Mouse (Mus musculus): Measurements from ENCODE around the gene Zbtb32. TPM values are rescaled to one million over a fixed set of nuclear protein-coding genes. Genes with fewer than 3 reads are reported as not detected.

The Zbtb32 gene
- total RNA-seq (2012; rRNA removed): 183 TPM in 2 replicates
- 156 and 173 TPM in 2 replicates for total RNA-seq (2014; rRNA removed)
- polyA plus RNA-seq (2012; ENCODE audit: insufficient read length, low read depth): 171 and 178 TPM in 2 replicates

DNA sequence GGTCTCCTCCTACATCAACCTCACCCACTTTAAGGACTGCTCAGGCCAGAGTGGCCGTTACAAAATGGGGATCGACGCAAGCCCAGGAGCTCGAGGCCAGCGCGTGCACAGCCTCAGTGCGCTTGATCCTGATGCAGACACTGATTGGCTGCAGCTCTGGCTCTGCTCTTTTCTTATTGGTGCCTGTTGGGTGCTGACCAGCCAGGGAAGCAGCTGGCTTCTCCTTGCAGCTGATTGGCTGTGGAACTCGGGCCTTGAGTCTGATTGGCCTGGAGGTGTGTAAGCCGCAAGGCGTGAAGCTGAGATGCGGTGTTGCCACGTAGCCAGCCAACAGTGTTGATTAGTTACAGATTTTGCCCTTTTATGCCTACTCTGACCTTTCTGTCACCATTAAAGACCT is at the start of gene Zbtb32:
Zbtb32 (minus strand) TSS at position 124 of the 400 bp plus-strand sequence.
- H3K27me3 ChIP-seq (replicated peaks): no peaks in the 10 kb centered on the region
- peaks cover 2% of the 10 kb centered on the region for H3K79me2 ChIP-seq (replicated peaks; ENCODE audit: control insufficient read depth, extremely low read depth, insufficient read depth, poor library complexity, severe bottlenecking)
- H3K4me2 ChIP-seq (ENCODE audit: insufficient read depth, low read depth, poor library complexity, severe bottlenecking): no peak within 1 kb of the TSS
- peaks cover 20 to 29% of the 10 kb centered on the region in 2 experiments for H3K4me1 ChIP-seq (ENCODE audit: control insufficient read depth in 1 of 2, insufficient read depth in 2 of 2)
- DNase-seq (ENCODE audit: extremely low read depth): no peak
- no peak within 1 kb of the TSS for H3K27ac ChIP-seq (ENCODE audit: insufficient read depth, low read depth)
- TF ChIP-seq TBP (conservative IDR thresholded peaks at IDR 0.05; ENCODE audit: low read depth, low read length) (no peak), GABPA (IDR thresholded peaks at IDR 0.05; ENCODE audit: insufficient replicate concordance, low read depth, low read length) (no peak), POLR2AphosphoS2 (IDR thresholded peaks at IDR 0.05; ENCODE audit: low read depth, low read length) (0 out of 2 replicates have a peak, but pooled peaks have one; percentile 31)
- H3K9ac ChIP-seq (ENCODE audit: insufficient read depth, low read depth): no peak within 1 kb of the TSS
- peaks cover 3% of the 10 kb centered on the region for H3K9me3 ChIP-seq (replicated peaks; ENCODE audit: low read length)
- H3K36me3 ChIP-seq (replicated peaks in 1 of 2; ENCODE audit: control insufficient read depth in 1 of 2, insufficient read depth in 1 of 2, low read length in 1 of 2): peaks cover 0 to 17% of the 10 kb centered on the region in 2 experiments
- no peak within 1 kb of the TSS for H3K4me3 ChIP-seq (replicated peaks in 1 of 3; ENCODE audit: low read depth in 2 of 3, low read length in 2 of 3, poor library complexity in 1 of 3)
- in situ Hi-C loops (cut with MboI; ENCODE audit: low pct_ligation_motif_present, low pct_unique_long_range_greater_than_20kb, low sequenced_read_pairs): no loop called here
- dilution Hi-C loops (cut with MboI; ENCODE audit: extremely low pct_ligation_motif_present, extremely low pct_unique_long_range_greater_than_20kb, low sequenced_read_pairs): no loop called here

DNA sequence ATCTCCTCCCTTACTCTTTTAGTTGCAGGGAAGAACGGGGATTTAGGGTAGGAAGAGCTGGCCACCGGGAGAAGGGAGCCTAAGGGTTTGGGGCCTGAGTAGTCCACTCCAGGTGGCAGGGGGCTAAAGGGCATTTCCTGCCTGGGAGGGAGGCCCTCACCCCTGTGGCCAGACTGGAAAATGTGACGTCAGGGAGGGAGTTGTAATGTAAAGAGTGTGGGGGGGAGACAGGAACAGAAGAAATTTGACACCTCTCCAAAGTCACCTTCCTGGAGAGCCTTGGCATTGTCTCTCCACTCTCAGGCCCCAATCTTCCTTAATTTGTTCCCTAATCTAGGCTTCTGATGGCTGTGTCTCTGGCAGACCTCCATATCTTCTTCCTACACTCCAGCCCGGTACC is 40.4 kb upstream of the Zbtb32 start:
- H3K27me3 ChIP-seq (replicated peaks): no peaks in the 10 kb centered on the region
- DNase-seq (ENCODE audit: extremely low read depth): no peak
- no peaks in the 10 kb centered on the region for H3K79me2 ChIP-seq (replicated peaks; ENCODE audit: control insufficient read depth, extremely low read depth, insufficient read depth, poor library complexity, severe bottlenecking)
- H3K36me3 ChIP-seq (replicated peaks in 1 of 2; ENCODE audit: control insufficient read depth in 1 of 2, insufficient read depth in 1 of 2, low read length in 1 of 2): peaks cover 36 to 43% of the 10 kb centered on the region in 2 experiments
- no peak overlapping the region for H3K4me3 ChIP-seq (replicated peaks in 1 of 3; ENCODE audit: low read depth in 2 of 3, low read length in 2 of 3, poor library complexity in 1 of 3)
- no peak overlapping the region for H3K9ac ChIP-seq (ENCODE audit: insufficient read depth, low read depth)
- no peaks in the 10 kb centered on the region for H3K9me3 ChIP-seq (replicated peaks; ENCODE audit: low read length)
- dilution Hi-C loops (cut with MboI; ENCODE audit: extremely low pct_ligation_motif_present, extremely low pct_unique_long_range_greater_than_20kb, low sequenced_read_pairs) (no loop called here), in situ Hi-C loops (cut with MboI; ENCODE audit: low pct_ligation_motif_present, low pct_unique_long_range_greater_than_20kb, low sequenced_read_pairs) (no loop called here)
- H3K4me2 ChIP-seq (ENCODE audit: insufficient read depth, low read depth, poor library complexity, severe bottlenecking): no peak overlapping the region
- TF ChIP-seq ZKSCAN1 (IDR thresholded peaks at IDR 0.05; ENCODE audit: borderline replicate concordance, low read depth, low read length): no peak
- TF ChIP-seq SIN3A (IDR thresholded peaks at IDR 0.05; ENCODE audit: low read length): no peak
- TF ChIP-seq USF2 (conservative IDR thresholded peaks at IDR 0.05; ENCODE audit: low read depth, low read length): no peak
- peak; percentile 42; the same call in 1 of the 2 replicates for TF ChIP-seq JUN (IDR thresholded peaks at IDR 0.05; ENCODE audit: insufficient read depth, low read depth, low read length)
- peak; percentile 53; the same call in 1 of the 2 replicates for TF ChIP-seq JUND (conservative IDR thresholded peaks at IDR 0.05; ENCODE audit: low read depth, low read length)
- peaks cover 9 to 13% of the 10 kb centered on the region in 2 experiments; a peak in 3 of 4 replicates for H3K4me1 ChIP-seq (ENCODE audit: control insufficient read depth in 1 of 2, insufficient read depth in 2 of 2)
- no peak overlapping the region for H3K27ac ChIP-seq (ENCODE audit: insufficient read depth, low read depth)

DNA sequence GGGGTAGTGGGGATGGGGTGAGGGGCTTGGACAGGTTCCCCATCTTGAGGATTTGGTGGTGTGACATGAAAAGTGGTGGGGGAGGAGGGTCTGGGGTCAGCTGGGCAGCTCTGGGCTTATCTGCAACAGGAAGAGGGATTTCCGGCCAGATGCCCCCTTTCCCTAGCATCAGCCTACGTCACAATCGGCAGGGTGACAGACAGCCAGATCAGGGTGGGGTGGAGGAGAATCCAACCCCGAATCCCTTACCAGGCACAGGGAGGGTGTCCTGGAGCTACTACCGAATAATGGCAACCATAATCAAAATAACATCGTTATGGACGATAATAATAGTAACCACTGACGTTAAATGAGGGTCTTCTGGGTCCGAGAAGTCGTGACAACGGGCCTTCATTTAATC is 37.7 kb upstream of the Zbtb32 start:
- H3K79me2 ChIP-seq (replicated peaks; ENCODE audit: control insufficient read depth, extremely low read depth, insufficient read depth, poor library complexity, severe bottlenecking): no peaks in the 10 kb centered on the region
- TF ChIP-seq MYC (IDR thresholded peaks at IDR 0.05; ENCODE audit: low read depth, low read length) (no peak), EP300 (IDR thresholded peaks at IDR 0.05; ENCODE audit: low read length) (no peak), KAT2A (IDR thresholded peaks at IDR 0.05; ENCODE audit: insufficient replicate concordance, low read length) (no peak), ETS1 (conservative IDR thresholded peaks at IDR 0.05; ENCODE audit: low read depth, low read length) (no peak)
- no peaks in the 10 kb centered on the region for H3K27me3 ChIP-seq (replicated peaks)
- peaks cover 9 to 13% of the 10 kb centered on the region in 2 experiments; a peak in 3 of 4 replicates for H3K4me1 ChIP-seq (ENCODE audit: control insufficient read depth in 1 of 2, insufficient read depth in 2 of 2)
- no peak overlapping the region for H3K4me3 ChIP-seq (replicated peaks in 1 of 3; ENCODE audit: low read depth in 2 of 3, low read length in 2 of 3, poor library complexity in 1 of 3)
- peaks cover 14 to 16% of the 10 kb centered on the region in 2 experiments for H3K36me3 ChIP-seq (replicated peaks in 1 of 2; ENCODE audit: control insufficient read depth in 1 of 2, insufficient read depth in 1 of 2, low read length in 1 of 2)
- dilution Hi-C loops (cut with MboI; ENCODE audit: extremely low pct_ligation_motif_present, extremely low pct_unique_long_range_greater_than_20kb, low sequenced_read_pairs) (no loop called here), in situ Hi-C loops (cut with MboI; ENCODE audit: low pct_ligation_motif_present, low pct_unique_long_range_greater_than_20kb, low sequenced_read_pairs) (no loop called here)
- no peak overlapping the region for H3K4me2 ChIP-seq (ENCODE audit: insufficient read depth, low read depth, poor library complexity, severe bottlenecking)
- H3K9ac ChIP-seq (ENCODE audit: insufficient read depth, low read depth): no peak overlapping the region
- H3K9me3 ChIP-seq (replicated peaks; ENCODE audit: low read length): no peaks in the 10 kb centered on the region
- no peak for DNase-seq (ENCODE audit: extremely low read depth)
- H3K27ac ChIP-seq (ENCODE audit: insufficient read depth, low read depth): no peak overlapping the region

All from CH12.LX (cell line).